9 mouse cellular contexts compared by ENCODE assay signal in the genomic region with DNA sequence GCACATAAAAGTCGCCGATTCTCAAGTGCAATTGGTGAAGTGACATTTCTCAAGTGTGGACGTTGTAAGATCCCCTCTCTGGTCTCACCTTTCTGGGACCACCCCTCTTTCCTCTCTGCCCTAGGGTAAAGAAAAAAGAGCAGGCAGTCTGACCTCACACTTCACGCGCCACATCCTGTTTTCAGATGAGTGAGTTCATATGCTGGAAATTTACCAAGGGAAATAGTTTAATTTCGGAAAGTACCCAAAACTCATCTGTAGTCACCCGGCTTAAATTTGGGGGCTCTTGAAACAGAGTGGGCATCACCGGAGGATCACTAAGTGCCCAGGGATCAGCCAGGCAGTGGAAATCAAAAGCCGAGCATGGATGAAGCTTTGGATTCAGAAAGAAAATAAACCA. TPM values are rescaled to one million over a fixed set of nuclear protein-coding genes. Genes with fewer than 3 reads are reported as not detected.
DNase-seq lines count a peak whose midpoint lies in the region; ATAC-seq and TF ChIP-seq lines count a peak whose summit lies in the region.
"Had no signal": no experiment of that assay in that cellular context is flagged by ENCODE, and none has a peak within 500 bp of the region (broad histone marks: within the 10 kb centered on the region; RNA-seq: fewer than 3 reads in every experiment).

No protein-coding gene starts in this region.

- no peak overlapping the region for H3K9ac ChIP-seq in midbrain, embryonic 14.5 days (replicated peaks; ENCODE audit: low read length)

- no peak for DNase-seq in gastrocnemius, adult 2 months
- no peak for DNase-seq in gastrocnemius, postnatal 36 days
- peak; percentile 48 for DNase-seq in spleen, adult 12 weeks (ENCODE audit: low spot score)
- no peak for DNase-seq in spleen, postnatal 14 days (ENCODE audit: low spot score in 2 of 2)
- no peak for DNase-seq in left cerebral cortex, postnatal 4 days
- DNase-seq in neural tube, embryonic 10.5 days (ENCODE audit: extremely low spot score, low spot score), result no peak
- no peak for DNase-seq in midbrain, embryonic 14.5 days
- DNase-seq: cerebellum, postnatal 14 days had no signal

- H3K4me3 ChIP-seq in gastrocnemius, adult 2 months, result peak overlapping the region; percentile 45
- no peak overlapping the region for H3K4me3 ChIP-seq in midbrain, embryonic 14.5 days (replicated peaks; ENCODE audit: low read depth, low read length)

- 0 out of 2 replicates have a peak, but pooled peaks have one; percentile 5 for ATAC-seq in monocyte, adult 5-6 weeks (replicated peaks; ENCODE audit: insufficient number of reproducible peaks, low FRiP score, low TSS enrichment, poor library complexity, severe bottlenecking)
- ATAC-seq in midbrain, embryonic 14.5 days (ENCODE audit: low FRiP score, low TSS enrichment), result no peak

- peak overlapping the region; percentile 63 for H3K27ac ChIP-seq in gastrocnemius, adult 2 months
- H3K27ac ChIP-seq in midbrain, embryonic 14.5 days (replicated peaks; ENCODE audit: low read depth, low read length), result no peak overlapping the region

- TF ChIP-seq CTCF in gastrocnemius, adult 2 months (IDR thresholded peaks at IDR 0.05), result no peak

- intact Hi-C loops in gastrocnemius, adult 2 months (cut with DNase I), result no loop called here
- intact Hi-C loops in gastrocnemius, postnatal 36 days (cut with DNase I), result no loop called here
- intact Hi-C loops in left cerebral cortex, postnatal 4 days (cut with DNase I), result no loop called here

- H3K27me3 ChIP-seq in midbrain, embryonic 14.5 days (ENCODE audit: control insufficient read depth, insufficient read depth, low read length), result no peaks in the 10 kb centered on the region

- no peaks in the 10 kb centered on the region for H3K9me3 ChIP-seq in midbrain, embryonic 14.5 days (ENCODE audit: control insufficient read depth, low read length)

- H3K36me3 ChIP-seq in midbrain, embryonic 14.5 days (ENCODE audit: control insufficient read depth, insufficient read depth, low read length), result no peaks in the 10 kb centered on the region

- WGBS in midbrain, embryonic 14.5 days, result 93% methylated on average over 9 of the region's 9 CpGs

- H3K4me1 ChIP-seq in midbrain, embryonic 14.5 days (ENCODE audit: control insufficient read depth, insufficient read depth, low read length), result no peaks in the 10 kb centered on the region

- no peak overlapping the region for H3K4me2 ChIP-seq in midbrain, embryonic 14.5 days (ENCODE audit: low read length)

RNA-seq across cellular contexts. Expression of a gene that starts 1.3 kb away (rescaled TPM):
- 1 to 10 TPM in 1 of 2 experiments, under 1 TPM in 1; 0.46 to 1.2 TPM for total RNA-seq in gastrocnemius, adult 2 months (2021)
- total RNA-seq in gastrocnemius, postnatal 36 days (2021), result 1 to 10 TPM in 1 of 2 experiments, under 1 TPM in 1; 0.76 to 1.1 TPM
- total RNA-seq in monocyte, adult 5-6 weeks (2017), result 94.2 to 168 TPM (median 96.5 TPM) in 3 replicates
- 1 to 10 TPM; 1.1 to 2.6 TPM for total RNA-seq in left cerebral cortex, postnatal 4 days (2021)
- 0.87 and 3.3 TPM in 2 replicates for polyA plus RNA-seq in midbrain, embryonic 14.5 days (2014; fragmentation: Nextera tagmentation; extraction: Ambion mirVana)

RNA-seq across cellular contexts. Expression of a gene that starts 49.1 kb away (rescaled TPM):
- total RNA-seq in gastrocnemius, adult 2 months (2021), result under 1 TPM; 0.54 to 0.61 TPM
- under 1 TPM; 0.38 to 0.64 TPM for total RNA-seq in gastrocnemius, postnatal 36 days (2021)
- total RNA-seq in monocyte, adult 5-6 weeks (2017), result 1.1 to 5.3 TPM (median 1.4 TPM) in 3 replicates
- 1 to 10 TPM; 2.3 to 4.5 TPM for total RNA-seq in left cerebral cortex, postnatal 4 days (2021)
- polyA plus RNA-seq in midbrain, embryonic 14.5 days (2014; fragmentation: Nextera tagmentation; extraction: Ambion mirVana), result 0.93 and 1.6 TPM in 2 replicates

Comparison
In these comparisons a context has a peak if more than half of its experiments do, and no peak if none do; other contexts are left out.
1. RNA of a gene that starts 1.3 kb away (total RNA-seq): 94.2 to 168 TPM in monocyte, adult 5-6 weeks; 1.1 to 2.6 TPM in left cerebral cortex, postnatal 4 days, 0.46 to 1.2 TPM in gastrocnemius, adult 2 months and 0.76 to 1.1 TPM in gastrocnemius, postnatal 36 days; every median in the first group is over 10 times any median in the second.